Mouse (Mus musculus) C2C12 (cell line): ENCODE measurements around the gene Atp5l. TPM values are rescaled to one million over a fixed set of nuclear protein-coding genes. Genes with fewer than 3 reads are reported as not detected.
A peak's percentile ranks its signal among the peaks of the same experiment; 100 is the strongest.

Source experiments
- H3K27me3 ChIP-seq: one replicate; pipeline ENCODE4 v1.6.1; 2011; ENCODE audit not compliant: control insufficient read depth, insufficient read depth, insufficient read length
- H3K36me3 ChIP-seq: one replicate; pipeline ENCODE4 v1.6.1; 2011; ENCODE audit not compliant: control insufficient read depth, insufficient read depth
- H3K4me3 ChIP-seq: one replicate; pipeline ENCODE4 v1.5.1; 2011; ENCODE audit warnings: mild to moderate bottlenecking, control low read depth; ENCODE audit not compliant: poor library complexity, insufficient read depth, severe bottlenecking
- H3K79me2 ChIP-seq: one replicate; pipeline ENCODE4 v1.6.1; 2011; ENCODE audit not compliant: control insufficient read depth, insufficient read depth
- H3K79me3 ChIP-seq: one replicate; pipeline ENCODE4 v1.6.1; 2011; ENCODE audit warnings: low read depth, control low read depth
- H3ac ChIP-seq: one replicate; pipeline ENCODE3; 2011; ENCODE audit warnings: low read depth; ENCODE audit not compliant: control insufficient read depth, insufficient read length
- CEBPB ChIP-seq: IDR thresholded peaks from one replicate; pipeline ENCODE4 v1.6.1; 2011; ENCODE audit warnings: low read depth, mild to moderate bottlenecking, control low read depth, moderate library complexity
- CTCF ChIP-seq: IDR thresholded peaks from one replicate; pipeline ENCODE4 v1.5.1; 2011; ENCODE audit not compliant: control insufficient read depth, insufficient read depth, insufficient read length
- FOSL1 ChIP-seq: IDR thresholded peaks from one replicate; pipeline ENCODE4 v1.8.0; 2011; ENCODE audit warnings: mild to moderate bottlenecking, low read length; ENCODE audit not compliant: poor library complexity, insufficient read depth, severe bottlenecking
- MAX ChIP-seq: IDR thresholded peaks from one replicate; pipeline ENCODE4 v1.6.1; 2011; ENCODE audit warnings: mild to moderate bottlenecking, control low read depth
- MYOD1 ChIP-seq: IDR thresholded peaks from one replicate; pipeline ENCODE4 v1.6.1; 2011; ENCODE audit warnings: low read depth; ENCODE audit not compliant: control insufficient read depth, insufficient read length
- MYOG ChIP-seq: IDR thresholded peaks from one replicate; pipeline ENCODE4 v1.6.1; 2011; ENCODE audit not compliant: control insufficient read depth, insufficient read length; ENCODE audit errors: extremely low read depth
- USF1 ChIP-seq: IDR thresholded peaks from one replicate; pipeline ENCODE4 v1.6.1; 2011; ENCODE audit warnings: low read depth, mild to moderate bottlenecking, control low read depth, moderate library complexity
- polyA plus RNA-seq: library from polyadenylated mRNA; unstranded; fragments of >200 nt; fragmentation: generic; extraction: Trizol; gene quantifications from one replicate; pipeline ENCODE4 v1.2.1, GENCODE M21; 2012; ENCODE audit warnings: missing spikeins

The Atp5l gene
- polyA plus RNA-seq, 1 experiment = 734 TPM

GRCm38 (mm10) chr9:44880309-44881081 is 40.0 kb downstream of the Atp5l start:
- Histone ChIP-seq H3K27me3 (no peaks in the 10 kb centered on the region), H3K79me3 (peaks cover 52% of the 10 kb centered on the region), H3K79me2 (peaks cover 54% of the 10 kb centered on the region), H3ac (peak overlapping the region; percentile 98), H3K4me3 (peak overlapping the region; percentile 72), H3K36me3 (peaks cover 12% of the 10 kb centered on the region)
- TF ChIP-seq CTCF = no peak
- no peak for TF ChIP-seq CEBPB
- no peak for TF ChIP-seq MYOD1
- no peak for TF ChIP-seq MYOG
- no peak for TF ChIP-seq USF1
- no peak for TF ChIP-seq FOSL1
- TF ChIP-seq MAX = no peak

- Histone ChIP-seq H3K79me3 (peaks cover 59% of the 10 kb centered on the region), H3K36me3 (peaks cover 12% of the 10 kb centered on the region), H3K4me3 (peak overlapping the region; percentile 72)
Measured at GRCm38 (mm10) chr9:44879694-44880271, 40.8 kb downstream of the Atp5l start.

GRCm38 (mm10) chr9:44878776-44879500 is 41.6 kb downstream of the Atp5l start:
- Histone ChIP-seq H3K27me3 (no peaks in the 10 kb centered on the region), H3K4me3 (peak overlapping the region; percentile 72), H3ac (no peak overlapping the region), H3K79me2 (peaks cover 69% of the 10 kb centered on the region), H3K79me3 (peaks cover 67% of the 10 kb centered on the region), H3K36me3 (peaks cover 12% of the 10 kb centered on the region)
- TF ChIP-seq CTCF (no peak), CEBPB (no peak), FOSL1 (no peak), MYOG (no peak), MYOD1 (no peak), USF1 (no peak), MAX (no peak)

More at GRCm38 (mm10) chr9:44879694-44880271, 40.8 kb downstream of the Atp5l start:
- Histone ChIP-seq H3K27me3 (no peaks in the 10 kb centered on the region), H3ac (peak overlapping the region; percentile 98), H3K79me2 (peaks cover 61% of the 10 kb centered on the region)
- TF ChIP-seq CEBPB (no peak), FOSL1 (no peak), USF1 (no peak), MYOG (no peak), CTCF (no peak), MAX (no peak), MYOD1 (no peak)

GRCm38 (mm10) chr9:44877686-44878085 is 42.9 kb downstream of the Atp5l start:
- TF ChIP-seq MYOD1 (no peak), MAX (no peak)

DNA sequence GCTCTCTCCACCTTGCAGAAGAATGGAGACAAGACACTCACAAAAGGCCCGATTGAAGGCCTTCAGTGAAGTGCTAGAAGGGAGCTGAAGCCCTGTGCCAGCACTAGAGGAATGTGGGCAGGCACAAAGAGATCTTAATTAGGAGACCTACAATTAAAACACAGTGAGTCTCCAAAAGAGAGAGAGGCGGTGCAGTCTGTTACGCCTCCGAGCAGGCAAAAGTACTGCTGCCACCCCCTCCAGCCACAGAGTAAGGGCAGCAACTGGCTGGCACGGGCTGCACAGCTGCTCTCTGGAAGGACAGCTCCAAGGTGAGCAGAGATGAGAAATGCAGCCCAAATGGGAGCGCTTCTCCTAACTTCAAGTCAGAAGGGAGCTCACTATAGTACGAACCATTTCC is 45.1 kb downstream of the Atp5l start:
- no peak overlapping the region for H3ac ChIP-seq
- no peak overlapping the region for H3K4me3 ChIP-seq
- H3K79me2 ChIP-seq = peaks cover 100% of the 10 kb centered on the region
- H3K79me3 ChIP-seq = peaks cover 94% of the 10 kb centered on the region
- peaks cover 17% of the 10 kb centered on the region for H3K36me3 ChIP-seq
- H3K27me3 ChIP-seq = no peaks in the 10 kb centered on the region
- TF ChIP-seq CTCF (no peak), MAX (no peak)

More at GRCm38 (mm10) chr9:44877686-44878085, 42.9 kb downstream of the Atp5l start:
- H3K36me3 ChIP-seq = peaks cover 12% of the 10 kb centered on the region
- peaks cover 78% of the 10 kb centered on the region for H3K79me3 ChIP-seq
- peaks cover 82% of the 10 kb centered on the region for H3K79me2 ChIP-seq
- no peak overlapping the region for H3K4me3 ChIP-seq
- no peaks in the 10 kb centered on the region for H3K27me3 ChIP-seq
- H3ac ChIP-seq = no peak overlapping the region
